Mouse (Mus musculus) G1E-ER4 (cell line): ENCODE measurements around the gene Tmed6. TPM values are rescaled to one million over a fixed set of nuclear protein-coding genes. Genes with fewer than 3 reads are reported as not detected.

ENCODE experiments used
- GATA1 ChIP-seq: IDR thresholded peaks from one replicate; pipeline ENCODE4 v1.8.0; 2012; ENCODE audit warnings: low read length, inconsistent platforms
- polyA plus RNA-seq: library from polyadenylated mRNA; stranded (reverse); fragments of >175 nt; gene quantifications from 2 replicates; pipeline ENCODE4 v1.2.3, GENCODE M21; 2012

Tmed6 gene
- polyA plus RNA-seq, 1 experiment: not detected

DNA sequence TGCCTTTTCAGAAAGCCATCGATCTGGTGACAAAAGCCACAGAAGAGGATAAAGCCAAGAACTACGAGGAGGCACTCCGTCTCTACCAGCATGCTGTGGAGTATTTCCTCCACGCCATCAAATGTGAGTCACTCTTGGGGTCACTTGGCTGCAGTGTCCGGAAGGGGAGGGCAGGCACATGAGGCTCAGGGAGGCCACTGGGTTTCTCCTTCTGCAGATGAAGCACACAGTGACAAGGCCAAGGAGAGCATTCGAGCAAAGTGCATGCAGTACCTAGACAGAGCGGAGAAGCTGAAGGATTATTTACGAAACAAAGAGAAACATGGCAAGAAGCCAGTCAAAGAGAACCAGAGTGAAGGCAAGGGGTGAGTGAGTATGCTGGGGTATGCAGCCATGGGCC is 28.8 kb downstream of the Tmed6 start:
- TF ChIP-seq GATA1: no peak

GRCm38 (mm10) chr8:107035641-107036040 is 29.8 kb downstream of the Tmed6 start:
- TF ChIP-seq GATA1: no peak

DNA sequence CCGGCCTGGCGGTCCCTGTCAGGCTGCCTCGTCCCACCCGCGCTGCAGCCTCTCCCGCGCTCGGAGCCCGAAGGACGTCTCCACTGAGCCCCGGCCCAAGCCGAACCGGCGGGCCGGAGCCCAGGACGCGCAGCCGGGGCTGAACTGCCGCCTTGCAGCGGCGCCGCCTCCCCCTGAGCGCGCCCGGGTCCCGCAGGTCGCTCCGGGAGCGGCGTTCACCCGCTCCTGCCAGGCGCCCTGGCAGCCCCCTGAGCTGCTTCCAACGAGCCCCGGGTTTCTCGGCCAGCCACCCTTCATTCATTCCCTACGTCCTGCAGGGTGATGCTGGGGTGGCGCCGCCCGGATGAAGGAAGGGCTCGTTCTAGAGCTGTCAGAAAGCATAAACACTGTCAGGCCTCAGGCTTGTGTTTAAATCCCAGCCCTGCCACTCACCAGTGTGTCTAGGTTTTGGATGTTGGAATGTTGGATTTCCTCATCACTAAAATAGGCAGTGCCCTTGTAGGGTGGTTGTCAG is 33.8 kb downstream of the Tmed6 start:
- no peak for TF ChIP-seq GATA1

- TF ChIP-seq GATA1: no peak
Observed at GRCm38 (mm10) chr8:107030650-107031576, 34.5 kb downstream of the Tmed6 start, which contains the start of gene Vps4a. Gene Vps4a (plus strand): TSS chr8:107031222.

GRCm38 (mm10) chr8:107030058-107030457 is 35.4 kb downstream of the Tmed6 start:
- TF ChIP-seq GATA1: no peak

DNA sequence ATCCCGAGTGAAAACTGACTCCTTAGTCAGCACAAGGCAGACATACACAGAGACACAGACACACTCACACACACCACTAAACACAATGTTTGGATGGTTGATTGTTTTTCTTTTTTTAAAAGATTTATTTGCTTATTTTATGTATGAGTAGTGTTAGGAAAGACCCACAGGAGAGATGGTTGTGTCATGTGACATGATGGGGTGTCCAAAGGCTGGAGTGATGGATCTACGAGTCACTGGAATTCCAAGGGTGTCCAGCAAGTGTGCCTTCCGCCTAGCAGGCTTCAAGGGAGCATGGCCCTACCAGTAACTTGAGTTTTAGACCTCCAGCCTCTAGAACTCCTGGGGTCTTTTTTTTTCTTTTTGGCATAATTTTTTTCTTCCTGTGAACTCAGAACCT is 36.1 kb downstream of the Tmed6 start:
- no peak for TF ChIP-seq GATA1

DNA sequence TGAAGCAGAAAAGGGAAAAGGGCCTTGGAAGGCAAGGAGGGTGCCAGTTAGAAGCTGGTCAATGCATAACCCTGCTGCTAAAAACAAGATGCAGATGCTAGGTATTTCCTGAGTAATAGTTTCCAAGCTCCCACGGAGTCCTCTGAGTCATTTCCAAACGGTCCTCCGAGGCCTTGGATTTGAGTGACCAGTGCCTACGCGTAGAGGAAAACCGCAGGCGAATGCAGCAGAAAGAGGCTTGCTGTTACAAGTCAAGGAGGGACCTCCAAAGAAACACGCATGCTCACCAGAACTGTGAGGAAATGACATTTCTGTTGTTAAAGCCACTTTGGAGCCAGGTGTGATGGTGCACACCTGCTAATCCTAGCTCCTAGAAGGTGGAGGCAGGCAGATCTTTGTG is 42.0 kb downstream of the Tmed6 start:
- no peak for TF ChIP-seq GATA1

DNA sequence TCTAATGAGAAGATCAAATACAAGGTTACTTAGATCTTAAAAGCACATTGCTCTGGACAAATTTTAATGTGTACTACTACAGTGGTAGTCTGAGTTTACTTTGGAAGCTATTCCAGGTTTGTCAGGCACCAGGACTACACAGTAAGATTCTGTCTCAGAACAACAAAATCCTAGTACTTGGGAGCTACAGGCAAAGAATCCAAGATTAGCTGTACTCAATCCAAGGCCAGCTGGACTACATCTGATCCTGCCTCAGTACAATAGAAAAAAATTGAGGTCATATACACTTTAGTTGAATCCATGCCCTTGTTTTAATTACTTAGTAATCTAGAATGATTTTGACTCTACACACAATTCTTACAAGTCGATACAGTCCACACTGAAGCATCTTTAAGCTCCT is 50.5 kb downstream of the Tmed6 start:
- TF ChIP-seq GATA1: no peak

DNA sequence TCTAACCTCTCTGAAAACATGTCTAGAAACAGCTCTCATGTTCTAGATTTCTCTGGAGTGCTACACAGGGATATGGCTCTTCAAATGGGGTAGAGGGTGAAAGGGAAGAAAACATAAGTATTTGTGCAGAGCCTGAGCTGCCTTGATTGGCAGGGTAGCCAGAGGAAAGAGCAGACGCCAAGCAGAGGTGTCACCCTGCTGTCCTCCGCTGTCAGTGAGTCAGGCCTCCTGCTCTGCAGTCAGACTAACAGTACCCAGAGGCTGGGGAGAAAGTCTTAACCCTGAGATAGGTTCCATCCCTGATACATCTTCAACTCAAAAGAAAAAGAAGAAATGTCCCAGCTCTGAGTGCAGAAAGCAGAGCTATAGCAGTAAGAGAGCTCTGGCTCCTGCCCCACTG is 52.8 kb downstream of the Tmed6 start:
- TF ChIP-seq GATA1: no peak

Other genes with a start within 250 kb of the Tmed6 start
- 0.01 and 0.11 TPM in 2 replicates for gene Has3, start 195.4 kb downstream of the Tmed6 start, polyA plus RNA-seq
- gene Utp4, start 172.0 kb downstream of the Tmed6 start, polyA plus RNA-seq: 20.3 and 25.0 TPM in 2 replicates
- gene Sntb2, start 129.9 kb downstream of the Tmed6 start, polyA plus RNA-seq: 6.4 and 8.2 TPM in 2 replicates
- 19.5 and 34.1 TPM in 2 replicates for gene Vps4a, start 34.4 kb downstream of the Tmed6 start, polyA plus RNA-seq
- gene Pdf, start 17.0 kb downstream of the Tmed6 start, polyA plus RNA-seq: 8.1 and 13.1 TPM in 2 replicates
- 26.1 and 36.7 TPM in 2 replicates for gene Cog8, start 9.0 kb downstream of the Tmed6 start, polyA plus RNA-seq
- gene Nip7, start 8.8 kb downstream of the Tmed6 start, polyA plus RNA-seq: 9.9 and 11.2 TPM in 2 replicates
- 26.6 and 27.0 TPM in 2 replicates for gene Terf2, start 30.9 kb upstream of the Tmed6 start, polyA plus RNA-seq
- 36.2 and 39.2 TPM in 2 replicates for gene Cyb5b, start 85.0 kb upstream of the Tmed6 start, polyA plus RNA-seq
- gene Nfat5, start 227.8 kb upstream of the Tmed6 start, polyA plus RNA-seq: 1.7 and 2.3 TPM in 2 replicates